Mouse (Mus musculus): ENCODE measurements around the gene Usp17lb.
"Not testable (repeated sequence)": the region's sequence is repeated elsewhere in the genome, so short reads cannot be mapped to it uniquely, and the experiment has no call there.

Gene Usp17lb

GRCm38 (mm10) chr7:104842503-104842902 lies at the start of gene Usp17lb:
TSS of gene Usp17lb (minus strand) at chr7:104842603.
- DNase-seq = no peak

DNA sequence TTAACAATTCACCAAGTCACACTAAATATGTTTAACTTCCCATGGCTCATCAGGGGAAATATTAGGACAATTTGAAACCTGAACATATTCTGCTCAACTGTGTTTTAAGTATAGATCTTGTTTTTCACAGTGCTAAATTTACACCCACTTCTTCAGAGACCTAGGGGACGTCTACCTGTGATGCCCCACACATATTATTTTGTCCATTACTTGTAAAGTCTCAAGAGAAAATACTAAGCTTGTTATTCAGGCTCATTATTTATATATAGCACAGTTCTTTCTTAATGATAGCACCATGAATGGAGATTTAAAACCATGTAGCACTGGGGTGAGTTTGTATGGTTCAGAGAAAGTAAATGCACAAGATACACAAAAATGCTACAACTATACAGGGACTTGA lies 35.3 kb upstream of the Usp17lb start, which contains the start of gene Olfr665:
Gene Olfr665, plus strand, starts transcription at position 301 of the 400 bp plus-strand sequence.
- no peak for DNase-seq

- no peak for DNase-seq
These were observed 19.0 kb upstream of the Usp17lb start for GRCm38 (mm10) chr7:104861381-104861780.

DNA sequence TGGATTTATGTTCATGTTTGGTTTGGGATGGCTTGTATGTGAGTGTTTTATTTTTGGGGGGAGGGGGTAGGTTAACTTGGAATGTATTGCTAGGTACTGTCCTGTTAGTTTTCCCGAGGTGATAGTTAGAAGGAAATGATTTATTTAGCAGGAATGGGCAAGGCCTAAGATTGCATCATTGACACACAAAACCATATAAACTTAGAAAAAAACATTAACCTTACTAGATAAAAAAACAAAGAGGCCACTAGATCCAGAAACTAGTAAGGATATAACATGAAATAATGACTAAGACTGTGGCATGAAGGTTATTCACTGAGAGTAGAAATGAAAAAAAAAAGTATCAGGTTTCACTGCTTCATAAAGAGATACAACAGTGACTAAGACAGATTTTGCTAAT lies 15.3 kb upstream of the Usp17lb start:
- no peak for DNase-seq

DNA sequence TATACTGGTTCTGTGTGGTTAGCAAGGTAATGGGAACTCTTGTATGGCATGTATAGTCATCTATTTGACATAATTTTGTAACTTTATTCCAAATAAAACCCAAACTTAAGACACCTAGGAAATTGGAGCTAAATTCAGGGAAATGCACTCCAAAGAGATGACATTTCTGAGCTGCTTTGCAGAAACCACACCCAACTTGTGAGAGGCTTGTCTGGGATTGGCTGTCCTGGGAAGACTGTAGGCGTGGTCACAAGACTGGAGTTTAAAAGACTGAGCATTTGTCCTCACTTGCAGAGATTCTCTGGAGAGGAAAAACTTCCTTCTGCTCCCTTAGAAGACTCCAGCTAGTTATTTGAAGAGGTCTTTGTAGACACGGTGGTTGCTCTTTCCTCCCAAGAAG lies 14.3 kb upstream of the Usp17lb start, which contains the start of gene Usp17la:
Gene Usp17la, plus strand, starts transcription at position 301 of the 400 bp plus-strand sequence.
- not testable (repeated sequence) for DNase-seq

DNA sequence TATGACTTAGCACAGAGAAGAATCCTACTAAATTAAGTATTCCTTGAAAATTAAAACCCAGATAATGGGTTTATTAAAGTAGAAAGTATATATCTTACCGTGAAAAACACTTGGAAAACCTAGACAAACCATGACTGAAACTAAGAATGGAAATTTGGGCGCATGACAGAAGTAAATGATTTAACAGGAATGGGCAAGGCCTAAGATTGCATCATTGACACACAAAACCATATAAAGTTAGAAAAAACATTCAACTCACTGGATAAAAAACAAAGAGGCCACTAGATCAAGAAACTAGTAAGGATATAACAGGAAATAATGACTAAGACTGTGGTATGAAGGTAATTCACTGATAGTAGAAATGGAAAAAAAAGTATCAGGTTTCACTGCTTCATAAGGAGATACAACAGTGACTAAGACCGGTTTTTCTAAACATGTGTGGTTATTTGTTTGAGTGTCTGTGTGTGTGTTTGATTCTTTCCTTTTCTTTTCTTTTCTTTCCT lies 12.9 kb upstream of the Usp17lb start:
- DNase-seq = no peak

DNA sequence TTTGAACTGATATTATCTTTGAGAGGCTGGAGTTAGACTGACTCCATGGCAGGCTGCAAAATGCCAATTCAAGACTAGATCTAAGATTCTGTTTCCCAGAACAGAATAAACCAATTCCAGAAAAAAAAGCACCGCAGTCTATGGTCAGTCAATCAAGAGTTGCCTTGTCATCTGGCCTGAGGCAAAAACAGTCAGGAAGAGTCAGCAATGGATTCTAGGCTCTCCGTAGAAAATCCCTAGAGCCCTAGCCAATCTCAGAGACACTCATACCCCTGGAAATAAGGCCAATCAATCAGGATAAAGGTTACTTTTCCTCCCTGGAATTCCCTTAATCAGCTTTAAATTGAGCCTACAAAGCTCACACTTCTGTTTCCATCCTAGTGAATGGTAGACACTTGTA lies 9.1 kb upstream of the Usp17lb start:
- DNase-seq = not testable (repeated sequence)

GRCm38 (mm10) chr7:104843731-104844287 lies 1.4 kb upstream of the Usp17lb start:
- DNase-seq = no peak

DNA sequence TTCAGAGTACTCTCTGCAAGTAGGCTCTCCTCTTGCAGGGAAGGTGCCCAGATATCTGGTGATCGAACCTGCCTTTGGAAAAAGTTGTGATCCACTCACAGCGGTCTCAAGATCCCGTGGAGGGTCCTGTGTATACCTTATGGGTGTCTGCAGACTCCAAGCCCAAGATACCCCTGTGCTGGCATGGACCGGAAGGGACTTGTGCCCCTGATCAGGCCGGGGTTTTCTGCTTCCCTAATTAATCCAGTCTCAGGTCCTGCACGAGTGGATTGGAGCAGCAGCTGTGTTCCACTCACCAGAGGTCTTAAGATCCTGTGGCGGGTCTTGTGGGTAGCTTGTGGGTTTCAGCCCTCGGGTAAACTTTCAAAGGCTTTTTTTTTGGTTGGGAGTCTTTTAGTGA lies 32.1 kb downstream of the Usp17lb start:
- not testable (repeated sequence) for DNase-seq

- DNase-seq = no peak
These were observed 51.6 kb downstream of the Usp17lb start for GRCm38 (mm10) chr7:104790796-104791195.
